Mouse (Mus musculus) frontal cortex, adult (tissue): ENCODE data around the gene Lamp3.
"Not testable (repeated sequence)": the region's sequence is repeated elsewhere in the genome, so short reads cannot be mapped to it uniquely, and the experiment has no call there.

Source experiments
- ATAC-seq: cut with Nextera tagmentation; 2 replicates; pipeline ENCODE4 v1.9.2; 2017; ENCODE audit warnings: mild to moderate bottlenecking, moderate library complexity, mixed read lengths; ENCODE audit not compliant: low TSS enrichment

Lamp3 gene

DNA sequence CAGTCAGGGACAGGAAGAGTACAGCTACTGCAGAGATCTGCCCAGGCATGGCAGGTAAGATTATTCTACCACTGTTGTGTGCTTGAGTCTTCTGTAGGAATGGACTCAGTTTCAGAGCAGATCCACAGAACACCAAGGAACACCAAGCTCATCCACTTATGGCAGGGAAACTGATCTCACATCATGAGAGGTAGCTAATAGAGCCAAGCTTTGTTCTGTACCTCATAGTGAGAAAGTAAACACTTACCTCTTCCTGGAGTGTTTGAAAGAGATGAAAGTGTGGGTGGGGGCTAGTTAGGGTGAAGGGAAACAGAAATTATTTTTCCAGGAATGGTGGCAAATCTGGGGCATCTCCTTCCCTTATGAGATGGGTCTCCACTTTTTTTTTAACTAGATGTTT is at the start of gene Lamp3:
Gene Lamp3, minus strand, starts transcription at position 160 of the 400 bp plus-strand sequence.
- ATAC-seq = no peak

- no peak for ATAC-seq
Observed at GRCm38 (mm10) chr16:19732896-19733295, 26.7 kb upstream of the Lamp3 start.

DNA sequence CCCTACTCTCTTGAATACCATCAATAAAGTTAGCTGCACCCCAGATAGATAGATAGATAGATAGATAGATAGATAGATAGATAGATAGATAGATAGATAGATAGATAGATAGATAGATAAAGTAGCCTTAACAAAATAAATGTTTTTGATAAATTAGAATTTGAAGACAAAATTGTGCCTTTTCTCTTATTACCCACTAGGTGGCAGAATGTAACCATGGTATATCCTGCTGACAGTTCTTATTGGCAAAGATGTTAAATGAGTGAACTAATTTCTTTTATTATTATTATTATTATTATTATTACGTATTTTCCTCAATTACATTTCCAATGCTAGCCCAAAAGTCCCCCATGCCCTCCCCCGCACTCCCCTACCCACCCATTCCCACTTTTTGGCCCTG is 18.0 kb upstream of the Lamp3 start:
- ATAC-seq = not testable (repeated sequence)

DNA sequence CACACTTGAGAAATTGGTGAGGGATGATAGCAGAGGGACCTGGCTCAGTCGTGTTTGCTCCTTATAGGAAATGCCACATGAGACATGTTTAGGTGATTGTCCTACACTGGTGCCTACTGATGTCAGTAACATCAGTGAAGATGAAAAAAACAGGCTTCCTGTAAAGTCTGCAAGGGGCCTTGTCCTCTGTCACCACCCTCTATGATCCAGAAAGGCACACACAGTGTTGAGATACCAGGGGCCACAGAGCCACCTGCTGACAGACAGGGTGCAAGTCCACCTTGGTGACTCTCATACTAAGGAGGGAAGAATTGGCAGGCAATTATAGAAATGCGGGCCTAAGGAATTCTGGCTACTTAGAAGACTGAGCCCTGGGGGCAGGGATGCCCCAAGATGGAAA is 14.8 kb upstream of the Lamp3 start:
- no peak for ATAC-seq

- no peak for ATAC-seq
Observed at GRCm38 (mm10) chr16:19707381-19707780, 1.2 kb upstream of the Lamp3 start.

- ATAC-seq = no peak
Observed at GRCm38 (mm10) chr16:19699207-19699606, 7.0 kb downstream of the Lamp3 start.

DNA sequence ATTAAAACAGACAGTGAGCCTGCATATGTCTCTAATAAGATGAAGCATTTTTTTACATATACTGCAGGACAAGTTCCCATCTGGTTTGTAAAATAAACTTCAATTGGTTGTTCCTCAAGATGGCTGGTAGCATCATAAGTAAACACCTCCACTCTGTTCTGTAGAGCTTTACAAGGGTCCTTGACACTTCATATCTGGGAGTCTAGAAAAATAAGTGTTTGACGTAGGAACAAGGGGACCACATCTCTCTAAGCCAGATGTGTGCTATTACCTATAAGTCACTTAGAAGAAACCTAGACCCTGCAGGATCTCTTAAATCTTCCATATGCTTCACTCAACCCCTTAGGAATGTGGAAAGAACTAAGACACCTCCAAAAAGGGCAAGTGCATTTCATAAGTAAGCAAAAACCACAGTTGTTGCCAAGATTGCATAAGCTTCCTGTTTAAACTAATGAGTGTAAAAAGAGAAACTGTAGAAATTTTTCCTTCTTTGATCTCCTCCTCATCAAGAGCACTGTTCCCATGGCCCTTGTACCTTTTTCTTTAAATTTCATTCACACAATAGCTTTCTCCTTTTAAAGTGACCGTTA is 35.3 kb downstream of the Lamp3 start:
- no peak for ATAC-seq

DNA sequence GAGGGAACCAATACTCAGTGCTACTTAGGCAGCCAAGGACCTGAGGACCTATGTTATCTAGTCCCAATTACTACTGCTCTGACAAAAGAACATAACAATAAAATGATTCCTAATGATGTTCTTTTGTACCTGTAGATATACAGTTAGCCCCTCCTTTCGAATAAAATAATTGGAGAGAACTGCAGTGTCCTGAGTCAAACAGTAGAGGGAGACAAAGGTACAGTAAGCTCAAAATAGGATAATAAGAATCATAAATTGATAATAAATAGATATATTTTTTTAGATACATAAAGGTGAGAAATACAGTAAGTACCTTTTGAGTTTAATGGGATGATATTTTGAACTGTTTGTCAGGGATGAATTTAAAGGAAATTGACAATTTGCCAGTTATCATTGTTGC is 39.9 kb downstream of the Lamp3 start:
- ATAC-seq = no peak

- no peak for ATAC-seq
Observed at GRCm38 (mm10) chr16:19629816-19630215, 76.4 kb downstream of the Lamp3 start, which contains the start of gene Olfr171. TSS of gene Olfr171 (minus strand) at chr16:19629916.

- not testable (repeated sequence) for ATAC-seq
Observed at GRCm38 (mm10) chr16:19611782-19612181, 94.4 kb downstream of the Lamp3 start, which contains the start of gene Olfr170. TSS of gene Olfr170 (minus strand) at chr16:19611882.
